Mouse (Mus musculus): ENCODE data around the gene Ankrd55.

GRCm38 (mm10) chr13:112331682-112332061 is 43.4 kb downstream of the Ankrd55 start:
- TF ChIP-seq EP300 (optimal IDR thresholded peaks at IDR 0.05): no peak
- no peak for TF ChIP-seq CTCF (IDR thresholded peaks at IDR 0.05; ENCODE audit: low read depth)
